Mouse (Mus musculus): ENCODE measurements around the gene Mplkip.

The Mplkip gene

DNA sequence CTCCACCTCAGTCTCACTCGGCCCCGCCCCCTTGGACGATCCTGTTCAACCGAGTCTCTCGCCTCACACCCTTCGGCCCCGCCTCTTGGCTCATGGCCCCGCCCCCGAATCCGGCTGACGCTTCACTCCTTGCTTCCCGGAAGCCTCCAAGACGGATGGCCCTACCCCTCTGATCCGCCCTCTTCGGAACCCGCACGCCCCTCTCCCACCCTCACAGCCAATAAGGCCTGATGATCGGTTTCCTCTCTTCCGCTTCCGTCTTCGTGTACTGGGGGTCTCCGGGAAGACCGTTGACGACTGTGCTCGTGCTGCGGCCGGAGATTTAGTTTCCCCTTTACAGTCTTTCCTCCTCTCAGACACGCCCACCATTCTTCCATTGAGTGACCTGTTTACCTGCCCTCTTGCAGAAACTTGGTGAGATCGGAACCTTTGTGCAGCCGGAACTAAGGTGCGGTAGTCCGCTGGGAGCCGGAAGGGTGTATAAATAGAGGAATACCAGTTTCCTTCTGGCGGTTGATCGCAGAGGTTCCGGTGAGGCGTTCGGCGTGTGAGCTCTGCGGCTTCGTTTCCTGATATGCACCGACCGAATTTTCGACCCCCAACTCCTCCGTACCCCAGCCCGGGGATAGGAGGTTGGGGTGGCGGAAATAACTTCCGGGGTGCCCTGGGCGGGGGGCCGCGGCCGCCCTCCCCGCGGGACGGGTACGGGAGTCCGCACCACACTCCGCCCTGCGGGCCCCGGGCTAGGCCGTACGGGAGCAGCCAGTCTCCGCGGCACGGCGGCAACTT, at the start of gene Mplkip, which contains the start of gene Sugct:
Gene Mplkip (plus strand): TSS at position 282 of the 789 bp plus-strand sequence.
Gene Sugct (minus strand): TSS at position 643 of the 789 bp plus-strand sequence.
- DNase-seq (ENCODE audit: extremely low spot score, low read depth, low spot score): peak; percentile 93

- DNase-seq (ENCODE audit: extremely low spot score, low read depth, low spot score): no peak
These were observed 27.6 kb upstream of the Mplkip start for GRCm38 (mm10) chr13:17667380-17667779.

GRCm38 (mm10) chr13:17671122-17671521, 23.9 kb upstream of the Mplkip start:
- DNase-seq (ENCODE audit: extremely low spot score, low read depth, low spot score): no peak

GRCm38 (mm10) chr13:17689461-17689860, 5.5 kb upstream of the Mplkip start:
- DNase-seq (ENCODE audit: extremely low spot score, low read depth, low spot score): no peak

DNA sequence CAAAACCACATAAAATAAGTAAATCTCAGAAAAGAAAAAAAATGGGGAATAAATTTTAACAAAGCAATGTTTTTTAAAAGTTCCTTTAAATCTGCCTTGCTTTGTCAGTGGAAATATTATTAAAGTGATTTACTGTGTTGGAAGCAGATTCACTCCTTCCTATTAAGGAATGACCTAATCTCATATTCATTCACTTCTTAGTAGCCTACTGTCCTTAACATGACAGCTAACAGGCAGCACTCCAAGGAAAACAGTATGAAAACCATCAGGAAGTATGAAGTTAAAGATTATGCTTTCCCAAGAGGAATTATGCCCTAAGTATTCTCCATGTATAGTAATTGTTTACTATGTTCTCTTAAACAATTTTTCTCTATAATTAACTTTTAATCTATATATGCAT, 4.3 kb upstream of the Mplkip start:
- DNase-seq (ENCODE audit: extremely low spot score, low read depth, low spot score): no peak

GRCm38 (mm10) chr13:17691436-17691835, 3.6 kb upstream of the Mplkip start:
- DNase-seq (ENCODE audit: extremely low spot score, low read depth, low spot score): no peak

- DNase-seq (ENCODE audit: extremely low spot score, low read depth, low spot score): no peak
These were observed 1.2 kb upstream of the Mplkip start for GRCm38 (mm10) chr13:17693816-17694215.

GRCm38 (mm10) chr13:17694414-17694813, 578 bp upstream of the Mplkip start:
- DNase-seq (ENCODE audit: extremely low spot score, low read depth, low spot score): no peak

GRCm38 (mm10) chr13:17695898-17696580, 1.0 kb downstream of the Mplkip start:
- DNase-seq (ENCODE audit: extremely low spot score, low read depth, low spot score): no peak

GRCm38 (mm10) chr13:17700090-17700715, 5.2 kb downstream of the Mplkip start:
- DNase-seq (ENCODE audit: extremely low spot score, low read depth, low spot score): no peak

DNA sequence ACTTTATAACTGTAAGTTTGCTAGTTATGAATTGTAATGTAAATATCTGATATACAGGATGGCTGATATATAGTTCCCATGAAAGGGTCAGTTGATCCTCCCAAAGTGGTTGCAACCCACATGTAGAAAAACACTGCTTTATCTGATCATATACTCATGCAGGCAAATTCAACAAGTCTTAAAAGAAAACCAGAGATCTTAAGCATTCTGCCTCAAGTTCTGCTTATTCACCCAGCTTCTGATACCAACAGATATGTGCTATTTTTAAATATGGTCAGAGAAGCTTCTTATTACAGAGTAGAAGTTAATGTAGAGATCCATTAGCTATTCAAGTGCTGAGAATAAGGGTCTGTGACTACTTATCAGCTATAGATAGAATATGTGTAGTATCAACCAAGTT, 6.3 kb downstream of the Mplkip start:
- DNase-seq (ENCODE audit: extremely low spot score, low read depth, low spot score): no peak

DNA sequence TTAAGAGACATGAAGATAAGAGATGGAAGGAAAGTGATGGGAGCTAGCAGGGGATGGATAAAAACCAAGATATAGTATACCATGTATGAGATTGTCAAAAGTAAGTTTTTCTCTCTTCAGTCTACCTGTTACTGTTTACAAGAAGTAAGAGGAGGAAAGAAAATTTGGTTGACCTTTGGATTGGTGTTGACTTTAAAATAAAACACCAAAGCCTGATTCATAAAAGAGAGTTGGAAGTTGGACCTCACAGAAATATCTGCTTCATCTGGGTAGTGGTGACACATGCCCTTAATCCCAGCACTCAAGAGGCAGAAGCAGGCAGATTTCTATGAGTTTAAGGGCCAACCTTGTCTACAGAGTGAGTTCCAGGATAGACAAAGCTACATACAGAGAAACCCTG, 7.3 kb downstream of the Mplkip start:
- DNase-seq (ENCODE audit: extremely low spot score, low read depth, low spot score): no peak

- no peak for DNase-seq (ENCODE audit: extremely low spot score, low read depth, low spot score)
These were observed 10.3 kb downstream of the Mplkip start for GRCm38 (mm10) chr13:17705188-17705826.

DNA sequence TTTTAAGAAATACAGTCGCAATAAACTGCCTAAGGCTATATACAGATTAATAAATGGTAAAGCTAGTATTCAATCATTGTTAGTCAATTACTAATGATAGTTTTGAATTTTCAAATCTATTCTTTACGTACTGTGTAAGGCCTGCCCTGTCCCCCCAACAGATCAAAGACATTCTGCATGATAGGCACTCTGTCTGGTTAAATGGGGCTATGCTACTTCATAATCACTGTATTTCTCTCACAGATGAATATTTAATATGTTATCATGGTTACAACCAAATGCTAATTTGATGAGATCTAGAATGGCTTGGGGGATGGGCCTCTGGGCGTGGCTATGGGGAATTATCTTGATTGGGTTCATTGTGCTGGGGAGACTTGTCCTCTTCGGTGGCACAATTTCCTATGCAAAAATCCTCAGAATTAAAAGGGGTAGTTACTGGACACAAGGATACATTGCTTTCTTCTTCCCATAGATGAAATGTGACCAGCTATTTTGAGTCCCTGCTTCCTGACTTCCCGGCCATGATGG, 13.9 kb downstream of the Mplkip start:
- DNase-seq (ENCODE audit: extremely low spot score, low read depth, low spot score): no peak

- DNase-seq (ENCODE audit: extremely low spot score, low read depth, low spot score): no peak
These were observed 22.4 kb downstream of the Mplkip start for GRCm38 (mm10) chr13:17717357-17717756.

DNA sequence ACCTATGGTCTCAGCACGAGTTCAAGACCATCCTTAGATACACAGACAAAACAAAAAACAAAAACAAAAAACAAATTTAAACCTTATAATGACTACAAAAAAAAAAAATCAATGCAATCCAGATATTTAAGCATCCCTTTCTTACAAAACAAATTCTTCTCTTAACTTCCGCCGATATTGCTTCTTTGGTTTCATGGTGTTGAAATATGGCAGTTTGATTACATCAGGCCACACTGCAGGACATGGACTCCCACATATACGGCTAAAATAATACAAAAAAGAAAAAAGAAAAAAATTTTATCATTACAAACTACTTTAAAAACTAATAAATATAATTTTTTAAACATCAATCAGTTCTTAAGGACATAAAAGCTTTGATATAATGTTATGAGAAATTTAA, 32.9 kb downstream of the Mplkip start:
- no peak for DNase-seq (ENCODE audit: extremely low spot score, low read depth, low spot score)

- DNase-seq (ENCODE audit: extremely low spot score, low read depth, low spot score): no peak
These were observed 33.8 kb downstream of the Mplkip start for GRCm38 (mm10) chr13:17728798-17729197.

Data from hindlimb bud, embryonic 11.5 days (tissue).